Mouse (Mus musculus): Measurements from ENCODE around the gene Kng1. TPM values are rescaled to one million over a fixed set of nuclear protein-coding genes. Genes with fewer than 3 reads are reported as not detected.
"Not testable (repeated sequence)": the region's sequence is repeated elsewhere in the genome, so short reads cannot be mapped to it uniquely, and the experiment has no call there.

Kng1 gene
- polyA plus RNA-seq, 1 experiment, result not detected

DNA sequence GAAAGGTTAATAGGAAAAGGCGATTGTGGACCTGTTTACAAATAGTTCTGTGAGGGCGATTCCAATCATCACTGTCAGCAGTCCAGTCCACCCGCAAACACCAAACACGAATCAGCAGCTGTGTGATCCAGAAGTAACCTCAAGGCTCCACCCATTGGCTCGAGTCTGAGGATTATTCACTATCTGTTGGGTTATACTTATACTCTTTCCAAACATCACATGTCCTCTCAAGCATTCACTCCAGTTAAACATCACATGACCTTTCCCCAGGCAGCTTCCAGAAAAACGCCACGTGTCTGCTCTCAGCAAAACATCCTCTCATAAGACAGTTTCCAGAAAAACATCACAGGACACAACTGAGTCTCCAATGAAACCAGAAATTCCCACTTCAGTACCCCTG lies 19.9 kb upstream of the Kng1 start:
- no peak for TF ChIP-seq CTCF (IDR thresholded peaks at IDR 0.05; ENCODE audit: extremely low read depth, insufficient read depth, low read length)
- H3K4me1 ChIP-seq (ENCODE audit: control insufficient read depth, insufficient read depth, low read length), result no peaks in the 10 kb centered on the region
- no peak overlapping the region for H3K27ac ChIP-seq (ENCODE audit: insufficient read depth, low read length)
- H3K4me3 ChIP-seq (ENCODE audit: insufficient read depth, low read length), result no peak overlapping the region

DNA sequence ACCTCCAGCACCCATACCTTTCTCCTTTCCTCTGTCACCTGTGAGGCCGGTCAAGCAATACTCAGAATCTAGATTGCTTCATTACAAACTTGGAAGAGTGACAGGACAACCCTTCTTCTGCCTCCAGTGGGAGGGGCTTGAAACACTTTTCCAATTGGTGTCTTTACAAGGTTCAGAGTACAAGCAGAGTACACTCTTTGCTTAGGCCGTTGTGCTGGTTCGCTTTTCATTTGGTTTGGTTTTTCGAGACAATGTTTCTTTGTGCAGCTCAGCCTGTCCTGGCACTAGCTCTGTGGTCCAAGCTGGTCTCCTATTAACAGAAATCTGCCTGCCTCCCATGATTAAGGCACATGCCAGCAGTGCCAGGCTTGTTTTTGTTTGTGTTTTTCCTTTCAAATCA lies 18.4 kb upstream of the Kng1 start:
- TF ChIP-seq CTCF (IDR thresholded peaks at IDR 0.05; ENCODE audit: extremely low read depth, insufficient read depth, low read length) (no peak), POLR2A (IDR thresholded peaks at IDR 0.05; ENCODE audit: extremely low read depth, insufficient read depth, low read length) (no peak)
- no peak overlapping the region for H3K27ac ChIP-seq (ENCODE audit: insufficient read depth, low read length)

DNA sequence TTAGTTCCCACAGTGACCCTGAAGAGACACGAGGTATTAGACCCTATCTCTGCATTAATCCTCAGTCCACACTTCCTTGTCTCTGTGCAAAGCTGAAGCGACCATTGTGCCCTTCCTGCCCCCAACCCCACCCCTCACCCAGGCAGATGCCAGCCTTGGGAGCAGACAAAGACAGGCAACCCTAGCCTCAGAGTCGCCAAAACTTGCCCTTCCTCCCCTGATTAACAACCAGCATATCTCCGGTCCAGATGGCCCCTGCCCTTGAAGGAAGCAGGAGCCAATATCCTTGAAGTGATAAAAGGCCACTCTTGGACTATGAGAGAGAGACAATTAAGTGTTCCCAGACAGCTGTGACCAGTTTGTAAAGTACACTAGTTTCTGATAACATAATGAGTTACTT lies 16.8 kb upstream of the Kng1 start:
- Histone ChIP-seq H3K27ac (ENCODE audit: insufficient read depth, low read length) (no peak overlapping the region), H3K4me1 (ENCODE audit: control insufficient read depth, insufficient read depth, low read length) (no peaks in the 10 kb centered on the region), H3K4me3 (ENCODE audit: insufficient read depth, low read length) (no peak overlapping the region)
- no peak for TF ChIP-seq CTCF (IDR thresholded peaks at IDR 0.05; ENCODE audit: extremely low read depth, insufficient read depth, low read length)
- no peak for TF ChIP-seq POLR2A (IDR thresholded peaks at IDR 0.05; ENCODE audit: extremely low read depth, insufficient read depth, low read length)

More for the DNA sequence above, 18.4 kb upstream of the Kng1 start:
- no peaks in the 10 kb centered on the region for H3K4me1 ChIP-seq (ENCODE audit: control insufficient read depth, insufficient read depth, low read length)
- H3K4me3 ChIP-seq (ENCODE audit: insufficient read depth, low read length), result no peak overlapping the region

DNA sequence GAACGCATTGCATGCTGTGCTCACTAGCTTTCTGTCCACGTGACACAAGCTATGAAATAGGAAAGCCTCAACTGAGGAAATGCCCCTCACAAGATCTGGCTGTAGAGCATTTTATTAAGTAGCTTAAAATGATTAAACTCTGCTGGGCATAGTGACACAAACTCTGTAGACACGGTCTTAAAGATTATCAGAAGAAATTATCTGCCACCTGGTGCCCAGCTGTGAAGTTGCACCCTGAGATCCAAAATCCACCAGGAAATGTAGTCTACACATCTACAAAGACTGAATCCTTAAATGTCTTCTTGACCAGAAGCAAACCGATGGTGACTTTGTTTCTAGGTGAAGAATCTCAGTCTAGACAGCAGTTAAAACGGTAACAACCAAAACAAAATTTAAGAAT lies 11.3 kb upstream of the Kng1 start:
- H3K4me3 ChIP-seq (ENCODE audit: insufficient read depth, low read length), result no peak overlapping the region
- H3K4me1 ChIP-seq (ENCODE audit: control insufficient read depth, insufficient read depth, low read length), result no peaks in the 10 kb centered on the region
- no peak for TF ChIP-seq POLR2A (IDR thresholded peaks at IDR 0.05; ENCODE audit: extremely low read depth, insufficient read depth, low read length)
- peak; percentile 63 for TF ChIP-seq CTCF (IDR thresholded peaks at IDR 0.05; ENCODE audit: extremely low read depth, insufficient read depth, low read length)
- H3K27ac ChIP-seq (ENCODE audit: insufficient read depth, low read length), result no peak overlapping the region

DNA sequence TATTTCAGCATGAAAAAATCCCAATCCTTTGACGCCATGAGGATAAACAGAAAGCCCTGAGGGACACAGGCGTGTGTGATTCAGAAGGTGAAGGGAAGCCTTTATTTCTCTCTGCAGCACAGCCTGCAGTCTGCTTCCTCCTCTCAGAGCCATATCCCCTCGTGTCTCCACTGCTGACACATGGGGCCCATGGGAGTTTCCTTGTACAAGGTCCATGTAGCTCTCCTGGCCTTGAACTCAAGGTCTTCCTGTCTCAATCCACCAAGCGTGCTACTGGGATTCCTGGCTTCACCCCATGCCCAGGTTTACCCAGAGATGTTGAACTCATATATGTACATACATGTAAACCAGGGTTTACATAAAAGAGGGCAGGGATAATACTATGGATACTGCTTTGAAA lies 2.0 kb downstream of the Kng1 start:
- H3K4me1 ChIP-seq (ENCODE audit: control insufficient read depth, insufficient read depth, low read length); H3K4me3 ChIP-seq (ENCODE audit: insufficient read depth, low read length); H3K27ac ChIP-seq (ENCODE audit: insufficient read depth, low read length): not testable (repeated sequence)

DNA sequence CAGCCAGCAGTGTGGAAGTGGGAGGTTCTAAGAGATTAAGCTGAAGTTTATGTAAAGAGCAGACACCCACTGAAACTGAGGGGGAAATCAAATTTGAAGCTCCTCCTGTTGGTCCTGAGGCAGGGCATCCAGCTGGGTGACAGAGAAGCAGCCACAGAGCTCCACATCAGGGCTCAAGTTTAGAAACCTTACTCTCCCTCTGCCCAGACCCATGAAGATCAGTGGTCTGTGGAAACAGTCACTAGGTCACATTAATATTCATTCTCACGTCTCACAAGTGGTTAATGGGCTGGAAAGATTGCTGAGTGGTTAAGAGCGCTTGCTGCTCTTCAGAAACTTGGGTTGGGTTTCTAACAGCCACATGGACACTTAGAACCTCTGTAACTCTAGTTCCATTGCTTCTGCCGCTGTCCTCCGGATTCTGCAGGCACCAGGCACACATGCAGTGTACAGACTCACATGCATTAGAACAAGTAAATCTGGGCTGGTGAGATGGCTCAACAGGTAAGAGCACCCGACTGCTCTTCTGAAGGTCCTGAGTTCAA lies 3.2 kb downstream of the Kng1 start:
- H3K4me1 ChIP-seq (ENCODE audit: control insufficient read depth, insufficient read depth, low read length); H3K27ac ChIP-seq (ENCODE audit: insufficient read depth, low read length); H3K4me3 ChIP-seq (ENCODE audit: insufficient read depth, low read length): not testable (repeated sequence)

DNA sequence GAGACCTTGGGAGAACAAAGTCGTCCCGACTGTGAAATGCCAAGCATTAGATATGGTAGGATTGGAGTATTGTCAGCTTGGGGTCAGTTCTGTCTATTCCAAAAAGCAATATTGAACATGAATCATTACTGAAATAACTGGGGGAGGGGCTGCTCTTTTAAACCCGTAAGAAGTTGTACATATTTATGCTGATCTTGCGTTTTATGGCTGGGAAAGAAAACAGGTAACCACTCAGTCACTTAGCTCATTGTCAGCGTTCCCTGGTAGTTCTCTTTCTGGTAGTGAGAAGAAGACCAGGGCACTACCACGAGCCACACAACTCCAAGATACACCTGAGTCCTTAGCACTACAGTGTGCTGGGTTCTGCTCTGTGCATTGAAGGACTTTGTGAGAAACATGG lies 19.9 kb downstream of the Kng1 start:
- not testable (repeated sequence) for H3K27ac ChIP-seq (ENCODE audit: insufficient read depth, low read length); H3K4me1 ChIP-seq (ENCODE audit: control insufficient read depth, insufficient read depth, low read length); H3K4me3 ChIP-seq (ENCODE audit: insufficient read depth, low read length)

DNA sequence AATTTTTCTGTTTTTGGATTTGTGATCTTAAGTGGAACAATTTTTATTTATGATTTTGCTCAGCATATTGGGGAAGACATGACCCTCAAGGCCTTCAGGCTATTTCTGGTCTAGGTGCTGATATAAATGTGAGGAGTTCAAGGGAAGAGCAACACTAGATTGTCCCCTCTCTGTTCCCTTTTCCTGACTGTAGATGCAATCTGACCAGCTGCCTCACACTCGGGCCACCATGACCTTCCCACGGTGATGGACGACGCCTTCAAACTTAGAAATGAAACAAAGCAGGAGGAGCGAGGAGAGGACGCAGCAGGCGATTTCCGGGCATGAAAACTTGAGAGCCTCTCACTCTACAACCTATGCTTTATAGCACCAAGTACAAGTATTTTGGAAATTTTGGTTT lies 29.5 kb downstream of the Kng1 start:
- not testable (repeated sequence) for H3K4me3 ChIP-seq (ENCODE audit: insufficient read depth, low read length); H3K4me1 ChIP-seq (ENCODE audit: control insufficient read depth, insufficient read depth, low read length); H3K27ac ChIP-seq (ENCODE audit: insufficient read depth, low read length)

DNA sequence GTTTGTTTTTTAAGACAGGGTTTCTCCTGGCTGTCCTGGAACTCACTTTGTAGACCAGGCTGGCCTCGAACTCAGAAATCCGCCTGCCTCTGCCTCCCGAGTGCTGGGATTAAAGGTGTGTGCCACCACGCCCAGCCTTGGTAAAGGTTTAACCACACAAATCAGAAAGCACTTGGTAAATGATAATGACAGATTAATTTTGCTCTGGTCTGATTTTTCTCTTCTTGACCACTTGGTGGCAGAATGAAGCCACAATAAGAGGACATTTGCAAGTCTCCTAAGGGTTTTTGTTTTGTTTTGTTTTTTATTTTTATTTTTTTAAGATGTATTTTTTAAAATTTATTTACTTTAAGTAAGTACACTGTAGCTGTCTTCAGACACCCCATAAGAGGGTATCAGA lies 30.0 kb downstream of the Kng1 start:
- not testable (repeated sequence) for H3K27ac ChIP-seq (ENCODE audit: insufficient read depth, low read length); H3K4me1 ChIP-seq (ENCODE audit: control insufficient read depth, insufficient read depth, low read length); H3K4me3 ChIP-seq (ENCODE audit: insufficient read depth, low read length)

DNA sequence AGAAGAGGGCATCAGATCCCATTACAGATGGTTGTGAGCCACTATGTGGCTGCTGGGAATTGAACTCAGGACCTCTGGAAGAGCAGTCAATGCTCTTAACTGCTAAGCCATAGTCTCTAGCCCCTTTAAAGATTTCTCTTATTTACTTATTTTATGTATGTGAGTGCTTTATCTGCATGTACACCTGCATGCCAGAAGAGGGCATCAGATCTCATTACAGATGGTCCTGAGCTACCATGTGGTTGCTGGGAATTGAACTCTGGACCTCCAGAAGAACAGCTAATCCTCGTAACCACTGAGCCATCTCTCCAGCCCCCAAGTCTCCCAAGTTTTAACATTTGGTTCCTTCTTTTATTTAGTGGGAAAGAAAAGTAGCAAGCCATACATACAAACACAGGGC lies 30.8 kb downstream of the Kng1 start:
- H3K27ac ChIP-seq (ENCODE audit: insufficient read depth, low read length); H3K4me3 ChIP-seq (ENCODE audit: insufficient read depth, low read length); H3K4me1 ChIP-seq (ENCODE audit: control insufficient read depth, insufficient read depth, low read length): not testable (repeated sequence)

DNA sequence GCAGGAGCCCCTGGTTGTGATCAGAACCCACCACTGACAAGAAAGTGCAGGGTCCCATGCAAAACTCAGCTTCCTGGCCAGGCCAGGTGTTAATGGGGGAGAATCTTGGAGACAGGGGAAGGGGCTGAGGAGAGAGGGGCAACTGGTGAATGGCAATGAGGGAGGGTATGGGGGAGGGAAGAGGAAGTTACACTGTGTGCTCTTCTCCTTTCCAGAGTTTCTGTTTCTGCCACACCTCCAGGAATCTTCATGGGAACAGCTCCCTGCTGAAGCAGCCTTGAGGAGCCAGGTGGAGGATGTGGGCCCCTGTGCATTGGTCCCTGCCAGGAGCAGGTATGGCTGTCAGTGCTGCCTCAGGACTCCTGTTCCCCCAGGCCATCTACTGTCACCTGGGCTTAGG lies 33.7 kb downstream of the Kng1 start:
- H3K4me1 ChIP-seq (ENCODE audit: control insufficient read depth, insufficient read depth, low read length); H3K27ac ChIP-seq (ENCODE audit: insufficient read depth, low read length); H3K4me3 ChIP-seq (ENCODE audit: insufficient read depth, low read length): not testable (repeated sequence)

DNA sequence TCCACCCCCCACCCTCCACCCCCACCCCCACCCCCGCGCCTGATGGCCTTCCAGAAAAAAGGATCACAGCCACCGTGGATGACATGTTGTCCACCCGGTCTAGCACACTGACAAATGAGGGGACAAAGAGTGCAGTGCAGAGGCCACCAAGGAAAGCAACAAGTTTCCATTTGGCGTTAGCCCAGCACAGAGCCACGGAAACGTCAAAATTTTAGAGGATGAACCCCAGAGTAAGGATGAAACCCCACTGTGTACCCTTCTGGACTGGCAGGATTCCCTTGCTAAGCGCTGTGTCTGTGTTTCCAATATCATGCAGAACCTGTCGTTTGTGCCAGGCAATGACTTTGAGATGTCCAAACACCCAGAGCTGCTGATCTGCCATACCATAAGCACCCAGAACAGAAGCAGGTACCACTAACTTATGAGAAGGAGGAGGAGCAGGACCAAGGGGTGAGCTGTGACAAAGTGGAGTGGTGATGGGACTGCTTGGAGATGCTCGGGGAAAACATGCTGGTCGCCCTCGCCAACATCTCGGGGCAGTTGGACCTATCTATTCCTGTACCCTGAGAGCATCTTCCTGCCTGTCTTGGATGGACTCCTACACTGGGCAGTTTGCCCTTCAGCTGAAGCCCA lies 35.8 kb downstream of the Kng1 start:
- TF ChIP-seq POLR2A (IDR thresholded peaks at IDR 0.05; ENCODE audit: extremely low read depth, insufficient read depth, low read length) (no peak), CTCF (IDR thresholded peaks at IDR 0.05; ENCODE audit: extremely low read depth, insufficient read depth, low read length) (no peak)
- Histone ChIP-seq H3K4me3 (ENCODE audit: insufficient read depth, low read length) (no peak overlapping the region), H3K27ac (ENCODE audit: insufficient read depth, low read length) (no peak overlapping the region), H3K4me1 (ENCODE audit: control insufficient read depth, insufficient read depth, low read length) (peaks cover 2% of the 10 kb centered on the region; the same call in 1 of the 2 replicates)

Data from cortical plate, adult 2 months (tissue).